Mouse (Mus musculus): ENCODE data around the gene Fancc. TPM values are rescaled to one million over a fixed set of nuclear protein-coding genes. Genes with fewer than 3 reads are reported as not detected.

Fancc gene
- total RNA-seq, 2 experiments from 2014 or later: 7.8 to 8.3 TPM

DNA sequence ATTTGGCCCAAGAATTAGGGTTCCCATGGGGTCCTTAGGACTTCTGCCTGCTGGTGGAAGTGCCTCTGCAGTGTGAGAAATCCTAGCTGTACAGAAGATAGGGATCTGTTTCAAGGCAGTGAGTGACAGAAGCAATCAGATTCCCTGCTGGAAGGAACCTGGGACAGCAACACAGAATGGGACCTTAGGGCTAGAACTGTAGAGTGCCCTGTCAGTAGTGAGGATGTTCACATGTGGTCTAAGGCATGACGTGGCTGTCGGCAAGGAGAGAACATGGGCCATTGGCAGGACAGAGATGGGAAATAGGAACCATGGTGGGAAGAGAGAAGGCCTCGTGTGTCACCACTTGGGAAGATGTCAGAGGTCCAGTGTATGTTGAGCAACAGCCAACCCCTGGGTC, 187.5 kb downstream of the Fancc start:
- TF ChIP-seq CTCF (IDR thresholded peaks at IDR 0.05): no peak

GRCm38 (mm10) chr13:63306768-63307167, 190.3 kb downstream of the Fancc start:
- intact Hi-C loops (cut with DNase I): no loop called here
- DNase-seq (ENCODE audit: extremely low spot score in 1 of 2, low spot score in 2 of 2): peak in 1 of 2 experiments; percentile 55
- no peak for TF ChIP-seq CTCF (IDR thresholded peaks at IDR 0.05)
- Histone ChIP-seq H3K4me3 (no peak overlapping the region), H3K27ac (peak overlapping the region; percentile 64; the same call in 1 of the 2 replicates)

More for the DNA sequence above, 187.5 kb downstream of the Fancc start:
- intact Hi-C loops (cut with DNase I): no loop called here
- H3K27ac ChIP-seq: no peak overlapping the region
- DNase-seq (ENCODE audit: extremely low spot score in 1 of 2, low spot score in 2 of 2): no peak
- H3K4me3 ChIP-seq: no peak overlapping the region

DNA sequence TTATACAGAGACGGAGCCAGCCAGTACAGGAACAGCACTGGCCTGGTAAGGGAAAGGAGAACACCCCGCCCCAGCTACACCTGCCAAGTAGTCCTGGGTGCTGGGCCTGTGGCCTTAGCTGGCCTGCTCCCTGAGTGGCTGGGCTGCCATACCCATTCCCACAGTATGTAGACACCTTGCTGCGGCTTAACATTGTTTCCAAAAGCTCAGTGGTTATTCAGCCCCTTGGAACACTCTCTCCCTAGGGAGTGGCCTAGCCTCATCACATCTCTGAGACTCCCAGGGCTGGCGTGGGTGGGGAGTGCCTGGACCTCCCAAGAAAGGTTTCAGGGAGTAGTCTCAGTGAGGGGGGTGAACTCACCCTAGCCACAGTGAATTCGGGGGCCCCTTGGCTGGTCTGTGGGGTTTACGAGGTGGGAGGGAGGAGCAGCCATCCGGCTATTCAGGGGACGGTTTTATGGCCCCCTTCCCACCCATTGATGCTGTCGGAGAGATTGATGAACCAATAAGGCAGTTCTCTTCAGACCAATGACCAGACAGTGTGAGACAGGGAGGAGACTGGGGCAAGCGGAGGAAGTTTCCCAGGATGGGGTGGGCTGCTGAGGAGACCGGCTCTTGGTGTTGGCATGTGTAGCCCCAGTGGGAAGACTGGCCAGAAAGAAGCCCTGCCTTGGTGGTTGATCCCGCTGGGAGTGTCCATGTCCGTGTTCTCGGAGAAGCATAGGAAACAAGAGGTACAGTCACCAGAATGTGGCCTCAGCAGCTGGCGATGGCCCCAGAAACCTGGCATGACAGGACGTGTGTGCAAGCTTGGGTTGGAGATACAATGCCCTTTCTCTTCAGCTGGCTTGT, 191.7 kb downstream of the Fancc start:
- intact Hi-C loops (cut with DNase I): no loop called here
- TF ChIP-seq CTCF (IDR thresholded peaks at IDR 0.05): no peak
- no peak overlapping the region for H3K4me3 ChIP-seq
- H3K27ac ChIP-seq: peak overlapping the region; percentile 54
- no peak for DNase-seq (ENCODE audit: extremely low spot score in 1 of 2, low spot score in 2 of 2)

GRCm38 (mm10) chr13:63304799-63305159, 192.3 kb downstream of the Fancc start:
- intact Hi-C loops (cut with DNase I): no loop called here
- TF ChIP-seq CTCF (IDR thresholded peaks at IDR 0.05): no peak
- Histone ChIP-seq H3K27ac (peak overlapping the region; percentile 59; the same call in 1 of the 2 replicates), H3K4me3 (no peak overlapping the region)
- DNase-seq (ENCODE audit: extremely low spot score in 1 of 2, low spot score in 2 of 2): no peak

- no peak overlapping the region for H3K4me3 ChIP-seq
- no peak for DNase-seq (ENCODE audit: extremely low spot score in 1 of 2, low spot score in 2 of 2)
- peak overlapping the region; percentile 59 for H3K27ac ChIP-seq
- TF ChIP-seq CTCF (IDR thresholded peaks at IDR 0.05): no peak
- intact Hi-C loops (cut with DNase I): no loop called here
Observed at GRCm38 (mm10) chr13:63304124-63304792, 192.8 kb downstream of the Fancc start.

GRCm38 (mm10) chr13:63302381-63302780, 194.7 kb downstream of the Fancc start:
- H3K27ac ChIP-seq: peak overlapping the region; percentile 66
- intact Hi-C loops (cut with DNase I): no loop called here

DNA sequence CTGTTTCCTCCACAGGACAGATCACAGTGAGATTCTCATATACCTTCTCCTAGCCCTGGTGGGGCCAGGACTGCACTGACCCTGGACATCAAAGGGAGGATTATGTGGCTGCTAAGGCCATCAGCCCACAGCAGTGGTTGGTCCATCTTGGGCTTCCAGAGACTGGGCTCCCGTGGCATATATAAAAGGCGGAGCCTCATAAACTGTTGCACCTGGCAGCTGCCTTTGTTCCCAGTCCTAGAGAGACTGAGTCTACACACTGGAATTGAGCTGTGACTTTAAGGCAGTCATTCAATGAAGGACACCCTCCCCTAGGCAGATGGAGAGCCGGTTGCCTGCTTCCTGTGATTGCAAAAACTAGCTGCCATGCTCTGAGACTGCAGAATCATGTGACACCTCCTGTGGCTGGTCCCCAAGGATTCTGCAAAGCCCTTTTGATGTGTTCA, 195.3 kb downstream of the Fancc start:
- no peak overlapping the region for H3K4me3 ChIP-seq
- intact Hi-C loops (cut with DNase I): no loop called here
- TF ChIP-seq CTCF (IDR thresholded peaks at IDR 0.05): no peak
- DNase-seq (ENCODE audit: extremely low spot score in 1 of 2, low spot score in 2 of 2): no peak
- peak overlapping the region; percentile 66; the same call in 1 of the 2 replicates for H3K27ac ChIP-seq

More at GRCm38 (mm10) chr13:63302381-63302780, 194.7 kb downstream of the Fancc start:
- DNase-seq (ENCODE audit: extremely low spot score in 1 of 2, low spot score in 2 of 2): no peak
- H3K4me3 ChIP-seq: no peak overlapping the region
- TF ChIP-seq CTCF (IDR thresholded peaks at IDR 0.05): no peak

DNA sequence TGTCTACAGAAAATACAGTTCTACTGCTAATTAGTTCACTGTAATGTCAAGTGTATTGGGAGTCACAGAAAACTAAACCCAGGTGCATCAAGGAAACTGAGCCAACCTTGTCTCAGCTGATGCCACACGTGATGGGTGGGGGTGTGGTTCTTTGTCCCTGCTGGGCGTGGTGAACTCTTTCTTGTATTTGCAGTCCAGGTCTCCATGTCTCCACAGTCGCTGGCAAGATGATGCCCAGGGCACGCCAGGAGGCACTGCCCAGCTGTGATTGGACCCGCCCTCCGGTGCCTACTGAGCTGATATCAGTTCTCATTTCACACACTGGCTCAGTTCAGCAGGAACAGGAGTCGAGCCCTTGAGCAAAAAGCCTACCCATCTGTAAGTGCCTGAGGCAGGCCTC, 196.1 kb downstream of the Fancc start:
- intact Hi-C loops (cut with DNase I): no loop called here
- DNase-seq (ENCODE audit: extremely low spot score in 1 of 2, low spot score in 2 of 2): no peak
- H3K4me3 ChIP-seq: no peak overlapping the region
- no peak for TF ChIP-seq CTCF (IDR thresholded peaks at IDR 0.05)
- H3K27ac ChIP-seq: peak overlapping the region; percentile 41; the same call in 1 of the 2 replicates

DNA sequence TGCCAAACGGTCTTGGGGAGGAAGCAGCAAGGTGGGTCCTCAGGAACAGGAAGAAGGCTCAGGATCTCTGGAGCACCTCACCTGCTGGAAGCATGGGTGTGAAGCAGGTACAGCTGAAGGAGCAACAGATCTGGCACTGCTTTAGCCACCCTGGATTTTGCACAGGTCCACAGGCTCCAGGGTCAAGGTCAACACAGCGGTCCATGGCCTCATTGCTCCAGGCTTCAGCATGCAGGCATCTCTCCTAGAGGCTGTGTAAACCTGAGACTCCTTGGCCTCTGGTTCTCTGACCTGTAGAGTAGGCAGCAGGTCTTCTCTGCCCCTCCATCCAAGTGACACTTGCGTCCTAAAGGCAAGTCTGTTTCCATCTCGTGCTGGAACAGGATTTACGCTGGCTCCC, 198.1 kb downstream of the Fancc start:
- no peak for TF ChIP-seq CTCF (IDR thresholded peaks at IDR 0.05)
- intact Hi-C loops (cut with DNase I): no loop called here
- H3K27ac ChIP-seq: peak overlapping the region; percentile 13; the same call in 1 of the 2 replicates
- no peak for DNase-seq (ENCODE audit: extremely low spot score in 1 of 2, low spot score in 2 of 2)
- H3K4me3 ChIP-seq: no peak overlapping the region

- Histone ChIP-seq H3K27ac (peak overlapping the region; percentile 13; the same call in 1 of the 2 replicates), H3K4me3 (no peak overlapping the region)
- DNase-seq (ENCODE audit: extremely low spot score in 1 of 2, low spot score in 2 of 2): no peak
- TF ChIP-seq CTCF (IDR thresholded peaks at IDR 0.05): no peak
- intact Hi-C loops (cut with DNase I): no loop called here
Observed at GRCm38 (mm10) chr13:63297933-63298332, 199.1 kb downstream of the Fancc start.

DNA sequence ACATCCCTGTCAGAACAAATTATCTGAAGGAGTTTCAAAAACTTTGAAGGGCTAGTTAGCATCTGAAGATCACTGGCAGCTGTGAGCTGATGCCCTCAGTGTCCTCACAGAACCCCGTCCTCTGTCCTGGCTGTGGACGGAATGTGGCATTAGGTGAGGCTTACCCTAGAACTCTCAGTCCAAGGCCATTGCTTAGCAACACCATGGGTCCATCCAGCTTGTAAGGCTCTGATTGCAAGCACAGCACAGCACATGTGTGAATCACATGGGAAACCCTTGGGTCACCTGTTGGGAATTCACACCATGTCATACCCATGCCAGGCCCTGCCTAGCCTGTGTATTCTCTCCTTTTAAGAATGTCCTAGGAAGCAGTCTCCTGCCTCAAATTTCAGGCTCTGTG, 200.1 kb downstream of the Fancc start:
- Histone ChIP-seq H3K4me3 (no peak overlapping the region), H3K27ac (no peak overlapping the region)
- no peak for DNase-seq (ENCODE audit: extremely low spot score in 1 of 2, low spot score in 2 of 2)
- no peak for TF ChIP-seq CTCF (IDR thresholded peaks at IDR 0.05)
- intact Hi-C loops (cut with DNase I): no loop called here

- Histone ChIP-seq H3K27ac (no peak overlapping the region), H3K4me3 (no peak overlapping the region)
- no peak for DNase-seq (ENCODE audit: extremely low spot score in 1 of 2, low spot score in 2 of 2)
- no peak for TF ChIP-seq CTCF (IDR thresholded peaks at IDR 0.05)
- intact Hi-C loops (cut with DNase I): no loop called here
Observed at GRCm38 (mm10) chr13:63296300-63296699, 200.8 kb downstream of the Fancc start.
